Mouse (Mus musculus) liver, adult 2 months (tissue): ENCODE results near the gene Serinc5.

Source experiments
- CTCF ChIP-seq: fragments of 200-500 bp; IDR thresholded peaks from 2 replicates; pipeline ENCODE4 v1.5.1; 2011; ENCODE audit warnings: low read depth, low read length, control low read depth
- POLR2A ChIP-seq: fragments of 200-500 bp; IDR thresholded peaks from 2 replicates; pipeline ENCODE4 v1.6.1; 2011; ENCODE audit warnings: low read length, control low read depth; ENCODE audit not compliant: insufficient read depth; ENCODE audit errors: extremely low read depth

GRCm38 (mm10) chr13:92736516-92737300 lies 125.8 kb downstream of the Serinc5 start:
- TF ChIP-seq CTCF (no peak), POLR2A (no peak)
